Mouse (Mus musculus): ENCODE measurements around the gene Eif4e.

DNA sequence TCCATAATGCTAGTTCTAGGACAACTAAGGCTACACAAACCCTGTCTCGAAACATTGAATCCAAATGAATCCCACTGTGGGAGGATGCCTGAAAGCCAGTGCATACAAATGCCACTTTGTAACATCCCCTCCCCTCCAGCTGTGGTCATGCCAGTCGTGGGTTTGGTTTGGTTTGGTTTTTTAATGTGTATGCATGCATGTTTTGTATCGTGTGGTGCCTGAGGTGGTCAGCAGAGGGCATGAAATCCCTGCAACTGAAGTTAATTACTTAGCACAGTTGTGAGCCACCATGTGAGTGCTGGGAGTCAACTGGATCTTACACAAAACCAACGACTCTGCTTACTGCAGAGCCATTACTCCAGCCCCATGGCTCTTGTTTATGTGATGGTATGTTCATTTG is 32.5 kb downstream of the Eif4e start:
- TF ChIP-seq CTCF (IDR thresholded peaks at IDR 0.05; ENCODE audit: low read depth) (peak; percentile 33), EP300 (IDR thresholded peaks at IDR 0.05; ENCODE audit: low read depth) (no peak)
